Mouse (Mus musculus): Measurements from ENCODE around the gene Sumo1. TPM values are rescaled to one million over a fixed set of nuclear protein-coding genes. Genes with fewer than 3 reads are reported as not detected.

The Sumo1 gene
- total RNA-seq, 4 experiments from 2014 or later = 108 to 122 (median 115) TPM

DNA sequence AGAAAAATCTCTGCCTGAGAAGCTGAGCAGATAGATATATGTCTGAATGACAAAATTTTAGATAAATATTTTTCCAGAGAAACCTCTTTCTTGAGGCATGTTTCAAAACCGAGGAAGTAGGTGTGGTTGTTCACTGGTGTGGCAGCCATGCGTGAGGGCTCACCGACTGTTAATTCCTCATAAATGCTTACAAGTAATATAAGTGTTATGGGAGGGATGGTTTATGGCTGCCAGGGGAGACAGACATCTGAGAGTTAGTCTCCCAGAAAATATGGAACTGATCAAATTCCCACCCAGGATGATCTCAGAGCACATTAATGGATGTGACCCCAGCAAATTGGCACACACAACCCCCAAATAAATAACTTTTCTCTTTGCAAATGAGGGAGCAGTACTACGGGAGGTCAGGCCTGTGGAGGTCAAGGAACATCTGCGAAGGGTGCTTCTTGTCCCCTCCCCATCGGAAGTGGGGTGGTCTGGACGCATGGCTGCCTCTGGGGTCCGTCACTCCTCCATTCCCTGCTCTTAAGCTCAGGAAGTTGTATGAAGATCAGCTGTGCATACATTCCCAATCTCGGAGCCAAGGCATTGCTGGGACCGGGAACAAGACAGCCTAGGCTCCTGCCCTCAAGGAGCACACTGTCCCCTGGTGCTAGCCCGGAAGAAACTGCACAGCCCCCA is 75.9 kb downstream of the Sumo1 start:
- DNase-seq (ENCODE audit: low spot score in 2 of 2) = no peak

DNA sequence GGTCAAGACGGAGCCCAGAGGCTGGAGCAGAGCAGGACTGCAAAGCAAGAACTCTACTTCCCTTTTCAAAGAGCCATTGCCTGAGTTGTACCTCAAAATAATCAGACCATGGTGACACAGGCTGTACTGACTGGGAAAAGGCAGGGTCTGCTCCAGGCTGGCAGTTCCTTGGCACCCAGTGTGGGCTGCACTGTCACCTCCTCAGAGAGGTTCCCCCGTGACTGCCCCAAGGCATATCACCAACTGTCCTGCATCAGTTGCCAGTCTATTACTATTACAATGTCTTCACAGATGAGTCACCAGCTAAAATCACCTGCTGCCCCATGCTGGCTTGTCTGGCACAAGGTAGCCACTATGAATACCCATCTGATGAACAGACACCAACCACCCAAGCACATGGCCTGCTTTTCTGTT is 77.0 kb downstream of the Sumo1 start:
- no peak for DNase-seq (ENCODE audit: low spot score in 2 of 2)

DNA sequence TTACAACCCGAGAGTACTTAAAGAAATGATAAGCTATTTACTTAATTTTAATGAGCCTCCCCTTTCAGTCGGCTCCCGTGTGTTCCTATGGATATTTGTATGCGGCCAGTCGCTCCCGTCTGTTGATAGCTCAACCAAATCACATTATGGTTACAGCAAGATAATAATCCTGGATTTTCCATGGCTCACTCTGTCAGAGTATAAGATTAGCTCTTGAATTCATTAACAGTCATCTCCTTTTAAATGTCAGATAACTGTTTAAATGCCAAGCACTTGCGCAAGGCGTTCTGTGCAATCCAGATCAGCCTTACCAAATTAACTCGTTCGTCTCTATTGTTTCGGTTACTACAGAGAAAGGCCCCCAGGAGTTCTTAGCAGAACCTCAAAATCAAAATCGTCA is 77.8 kb downstream of the Sumo1 start:
- DNase-seq (ENCODE audit: low spot score in 2 of 2) = no peak

DNA sequence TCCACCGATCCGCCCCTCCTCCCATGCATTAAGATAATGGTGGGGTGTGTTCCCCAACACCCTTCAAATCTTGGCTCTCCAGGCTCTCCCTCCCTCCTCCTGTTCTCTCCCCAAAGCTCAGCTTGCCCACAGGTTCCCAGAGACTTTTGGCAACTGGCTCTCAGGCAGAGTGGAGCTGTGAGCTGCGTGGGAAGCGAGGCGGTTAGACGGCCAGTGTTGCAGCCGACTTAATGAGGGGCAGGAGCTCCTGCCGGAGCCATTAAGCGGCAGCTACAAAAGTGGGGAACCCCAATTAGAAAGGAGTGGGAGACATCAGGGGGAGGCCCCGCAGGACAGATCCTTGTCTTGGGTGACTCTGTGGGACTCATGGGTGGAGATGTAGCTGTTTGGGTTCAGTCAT is 78.3 kb downstream of the Sumo1 start:
- peak in 1 of 2 experiments; percentile 41 for DNase-seq (ENCODE audit: low spot score in 2 of 2)

DNA sequence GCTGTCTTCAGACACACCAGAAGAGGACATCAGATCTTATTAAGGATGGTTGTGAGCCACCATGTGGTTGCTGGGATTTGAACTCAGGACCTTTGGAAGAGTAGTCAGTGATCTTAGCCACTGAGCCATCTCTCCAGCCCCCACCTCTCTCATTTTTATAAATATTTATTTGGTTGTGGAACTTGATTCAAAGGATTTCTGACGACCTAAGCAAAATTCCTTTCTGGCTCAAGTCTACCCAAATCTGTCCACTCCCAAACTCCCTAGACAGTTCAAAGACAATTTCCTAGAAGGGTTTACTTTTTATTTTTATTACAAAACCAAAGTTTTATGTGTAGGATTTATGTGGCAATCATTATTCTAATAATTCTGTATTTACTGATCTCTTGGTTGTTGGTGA is 81.4 kb downstream of the Sumo1 start:
- DNase-seq (ENCODE audit: low spot score in 2 of 2) = no peak

DNA sequence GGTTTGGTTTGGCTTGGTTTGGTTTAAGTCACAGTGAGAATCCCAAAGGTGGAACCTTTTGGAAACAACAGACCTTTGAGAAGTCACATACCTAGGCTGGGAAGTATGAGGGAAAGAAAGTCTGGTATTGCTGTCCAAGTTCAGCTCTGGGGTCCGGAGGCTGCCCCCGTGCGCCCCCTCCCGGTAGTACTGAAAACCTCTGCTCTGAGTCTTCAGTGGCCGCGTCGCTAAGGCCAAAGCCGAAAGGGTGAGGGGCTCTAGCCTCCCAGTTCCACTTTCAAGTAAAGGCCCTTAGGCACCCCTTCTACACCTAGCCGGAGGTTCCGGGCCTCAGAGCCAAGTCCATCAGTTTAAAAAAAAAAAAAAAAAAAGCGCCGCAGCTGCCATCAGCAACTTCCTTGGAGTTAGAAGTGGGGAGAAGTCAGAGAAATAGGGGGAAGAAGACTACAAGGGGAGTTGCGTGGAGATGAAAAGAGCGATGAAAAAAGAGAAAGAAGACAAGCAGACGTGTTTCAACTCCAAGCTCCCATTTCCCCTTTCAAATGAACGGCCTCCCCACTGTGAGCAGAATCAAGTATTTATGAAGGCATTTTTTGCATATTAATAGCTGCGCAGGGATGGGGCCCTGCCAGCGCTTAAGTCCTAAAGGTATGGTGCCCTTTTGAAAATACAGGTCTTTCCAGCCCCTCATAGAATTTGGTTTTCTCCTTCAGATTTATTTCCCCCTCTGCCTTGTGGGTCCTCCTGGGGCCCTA is 85.8 kb downstream of the Sumo1 start:
- DNase-seq (ENCODE audit: low spot score in 2 of 2) = peak in 1 of 2 experiments; percentile 45

DNA sequence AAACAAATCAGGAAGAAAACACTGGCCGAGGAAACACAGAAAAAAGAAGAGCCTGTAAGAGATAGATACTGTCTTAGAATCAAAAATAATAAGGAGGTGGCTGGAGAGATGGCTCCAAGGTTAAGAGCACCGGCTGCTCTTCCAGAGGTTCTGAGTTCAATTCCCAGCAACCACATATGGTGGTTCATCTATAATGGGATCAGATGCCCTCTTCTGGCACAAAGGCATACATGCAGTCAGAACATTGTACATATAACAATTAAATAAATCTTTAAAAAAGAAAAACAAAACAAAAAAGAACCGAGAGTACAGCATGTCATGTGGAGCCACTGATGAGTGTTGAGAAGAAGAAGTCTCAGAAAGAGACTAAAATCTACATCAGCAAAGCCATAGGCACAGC is 89.8 kb downstream of the Sumo1 start:
- no peak for DNase-seq (ENCODE audit: low spot score in 2 of 2)

DNA sequence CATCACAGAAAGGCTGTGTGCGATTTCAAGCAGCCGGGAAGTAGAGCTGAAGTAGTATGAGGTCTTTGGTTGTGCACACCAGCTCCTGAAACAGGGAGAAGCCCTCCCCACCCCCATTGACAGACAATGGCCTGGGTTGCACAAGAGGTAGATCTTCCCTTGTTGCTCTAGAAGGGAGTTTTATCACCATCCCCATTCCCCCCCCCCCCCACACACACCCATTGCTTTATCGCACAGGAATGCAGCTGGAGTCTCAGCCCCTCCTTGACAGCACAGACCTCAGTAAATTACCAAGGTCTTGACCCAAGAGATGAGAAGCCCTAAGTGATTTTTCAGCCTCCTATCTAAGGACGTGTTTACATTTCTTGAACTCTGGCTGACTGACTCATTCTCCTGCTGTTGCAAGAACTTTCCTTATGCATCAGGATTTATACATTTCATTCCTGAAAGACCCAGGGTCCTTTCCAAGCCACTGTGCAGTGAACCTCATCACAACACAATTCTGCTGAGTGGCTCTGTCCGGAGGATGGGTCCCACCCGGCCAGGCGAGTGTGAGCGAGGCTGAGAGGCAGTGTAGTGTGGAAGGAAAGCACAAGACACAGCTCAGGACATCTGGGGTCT is 90.4 kb downstream of the Sumo1 start:
- no peak for DNase-seq (ENCODE audit: low spot score in 2 of 2)

DNA sequence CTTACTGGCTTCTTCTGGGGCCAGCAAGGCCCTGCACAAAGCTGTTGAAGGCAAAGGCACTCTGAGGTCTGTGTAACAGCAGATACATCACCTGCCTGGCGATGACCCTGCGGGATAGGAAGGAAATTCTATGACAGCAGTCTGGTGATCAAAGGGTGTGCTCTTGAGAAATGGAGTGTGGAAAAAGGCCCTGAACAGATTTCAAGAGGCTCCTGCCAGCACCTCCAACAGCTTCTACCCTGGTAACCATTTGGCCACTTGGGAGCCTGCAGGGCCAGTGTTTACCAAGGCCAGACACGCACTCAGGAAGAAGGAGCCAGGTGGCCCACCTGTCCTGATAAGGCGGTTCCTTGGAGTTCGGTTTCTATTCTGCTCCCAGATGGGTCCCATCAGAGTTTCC is 91.3 kb downstream of the Sumo1 start:
- DNase-seq (ENCODE audit: low spot score in 2 of 2) = no peak

DNA sequence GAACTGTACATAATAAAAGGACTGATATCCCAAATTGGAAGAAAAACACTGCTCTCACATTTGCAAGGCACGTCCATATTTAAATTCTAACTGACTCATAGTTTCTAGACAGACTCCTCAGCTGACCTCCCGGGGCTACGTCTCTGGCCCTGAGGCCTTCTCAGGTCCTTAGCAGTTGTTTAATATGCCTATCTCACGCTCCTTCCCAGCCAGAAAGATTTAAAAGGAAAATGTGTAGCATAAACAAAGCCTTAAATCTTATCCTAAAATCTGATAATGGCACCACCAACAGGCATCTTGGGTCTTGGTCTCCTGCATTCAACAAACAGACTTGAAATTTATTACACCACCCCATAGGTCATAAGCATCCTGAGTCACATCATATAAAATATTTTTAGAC is 91.9 kb downstream of the Sumo1 start:
- DNase-seq (ENCODE audit: low spot score in 2 of 2) = no peak

DNA sequence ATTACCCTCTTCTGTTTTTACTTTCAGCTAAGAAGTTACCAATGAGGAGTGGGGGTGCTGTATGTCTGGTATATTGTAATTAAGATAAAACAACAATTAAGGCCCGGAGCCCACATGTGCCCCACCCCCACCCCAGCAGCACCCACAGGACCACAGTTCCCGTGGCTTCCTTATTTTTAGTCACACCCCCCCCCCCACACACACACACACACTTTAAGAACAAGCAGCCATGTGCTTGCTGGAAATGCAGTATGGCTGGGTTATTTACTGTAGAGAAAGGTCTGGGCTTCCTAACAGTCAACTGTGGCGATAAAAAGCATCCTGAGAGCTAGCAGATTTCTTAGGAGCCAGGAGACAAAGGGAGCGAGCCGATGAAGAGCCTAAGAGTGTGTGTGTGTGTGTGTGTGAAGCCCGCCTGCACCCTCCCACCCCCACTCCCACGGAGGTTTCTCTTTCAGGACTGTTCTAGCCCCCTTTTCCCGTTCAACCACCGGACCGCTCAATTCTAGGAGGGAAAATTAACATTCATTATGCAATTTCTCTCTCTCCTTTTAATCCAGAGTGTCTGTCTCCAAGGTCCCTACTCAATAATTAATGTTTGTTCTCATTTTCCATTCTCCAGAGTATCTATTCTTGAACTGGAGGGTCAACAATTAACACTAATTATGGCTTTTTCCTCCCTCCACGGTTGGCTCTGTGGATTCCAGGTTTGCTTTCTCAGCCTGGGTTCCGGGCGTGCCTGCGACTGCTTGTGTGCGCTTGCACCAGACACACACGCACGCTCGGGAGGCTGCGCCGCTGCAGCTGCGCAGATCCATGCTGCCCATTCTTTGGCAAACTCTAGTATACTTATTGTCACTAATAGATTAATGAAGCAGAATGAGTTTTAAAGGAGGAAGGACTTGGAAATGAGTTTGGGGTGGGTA is 96.1 kb downstream of the Sumo1 start:
- no peak for DNase-seq (ENCODE audit: low spot score in 2 of 2)

DNA sequence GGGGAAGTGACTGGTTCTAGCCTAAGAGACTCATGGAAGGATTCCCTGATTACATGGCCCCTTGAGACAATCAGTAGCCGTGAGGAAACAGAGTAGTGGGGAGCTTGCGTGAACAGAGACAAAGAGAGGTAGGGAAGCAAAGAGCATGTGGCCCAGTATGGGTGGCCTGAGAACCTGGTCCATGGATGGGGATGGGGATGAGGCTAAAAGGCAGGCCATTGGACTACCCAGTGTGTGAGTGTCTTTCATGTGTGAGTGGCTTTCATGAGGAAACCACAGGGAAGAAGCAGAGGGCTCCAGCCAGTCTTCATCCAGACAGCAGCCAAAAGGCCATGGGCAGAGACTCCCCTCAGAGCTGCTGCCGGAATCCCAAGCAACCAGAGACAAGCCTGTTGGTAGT is 96.8 kb downstream of the Sumo1 start:
- DNase-seq (ENCODE audit: low spot score in 2 of 2) = no peak

DNA sequence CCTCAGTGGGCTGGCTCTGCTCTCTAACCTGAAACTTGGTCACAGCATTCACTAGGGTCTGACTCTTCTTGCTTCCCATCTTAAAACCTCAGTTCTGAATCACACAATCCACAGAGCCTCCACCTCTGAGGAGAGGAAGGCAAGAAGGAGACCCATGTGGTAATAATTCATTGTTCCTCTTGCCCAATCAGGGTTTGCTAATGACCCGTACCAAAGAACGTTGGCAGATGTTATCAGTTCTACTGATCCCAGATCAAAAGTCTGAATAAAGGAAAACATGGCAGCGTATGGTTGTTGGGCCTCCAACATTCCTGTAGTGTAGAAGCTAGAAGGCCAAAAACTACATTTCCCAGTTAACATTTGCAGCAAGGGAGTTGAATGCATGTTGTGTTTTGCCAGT is 99.1 kb downstream of the Sumo1 start:
- DNase-seq (ENCODE audit: low spot score in 2 of 2) = no peak

DNA sequence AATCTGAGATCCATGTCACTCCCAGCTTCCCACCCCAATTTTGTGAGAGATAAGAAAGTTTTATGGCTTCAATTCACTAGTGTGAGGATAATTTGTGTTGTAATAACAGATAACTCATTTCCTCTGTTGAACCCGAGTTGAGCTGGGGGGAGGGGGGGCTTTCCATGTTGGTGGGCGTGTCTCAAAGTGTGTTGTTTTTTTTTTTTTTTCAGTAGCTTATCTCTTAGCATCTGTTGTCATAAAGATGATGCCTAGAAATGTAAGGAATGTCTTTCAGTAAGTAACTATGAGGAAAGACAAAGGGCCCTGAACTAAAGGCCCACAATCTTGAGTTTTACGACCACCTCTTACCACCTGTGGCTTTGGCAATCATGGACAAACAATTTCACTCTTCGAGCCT is 99.9 kb downstream of the Sumo1 start:
- no peak for DNase-seq (ENCODE audit: low spot score in 2 of 2)

DNA sequence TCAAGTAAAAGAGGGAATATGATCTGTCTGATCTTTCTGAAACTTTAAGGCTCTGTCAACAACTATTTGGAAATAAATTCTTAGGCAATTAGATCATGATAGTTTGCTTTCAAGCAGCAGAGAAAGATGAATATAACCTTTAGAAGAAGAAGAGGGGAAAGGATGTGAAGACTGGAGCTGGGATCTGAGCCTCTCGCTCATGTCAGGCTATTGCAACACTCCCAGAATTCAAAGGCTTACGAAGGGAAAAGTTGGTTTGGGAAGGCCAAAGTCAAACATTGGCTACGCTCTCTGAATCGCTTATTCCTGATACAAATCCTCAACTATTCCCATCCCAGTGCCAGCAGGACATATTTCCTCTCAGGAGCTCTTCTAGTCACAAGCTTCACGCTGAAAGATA is 101.3 kb downstream of the Sumo1 start:
- no peak for DNase-seq (ENCODE audit: low spot score in 2 of 2)

DNA sequence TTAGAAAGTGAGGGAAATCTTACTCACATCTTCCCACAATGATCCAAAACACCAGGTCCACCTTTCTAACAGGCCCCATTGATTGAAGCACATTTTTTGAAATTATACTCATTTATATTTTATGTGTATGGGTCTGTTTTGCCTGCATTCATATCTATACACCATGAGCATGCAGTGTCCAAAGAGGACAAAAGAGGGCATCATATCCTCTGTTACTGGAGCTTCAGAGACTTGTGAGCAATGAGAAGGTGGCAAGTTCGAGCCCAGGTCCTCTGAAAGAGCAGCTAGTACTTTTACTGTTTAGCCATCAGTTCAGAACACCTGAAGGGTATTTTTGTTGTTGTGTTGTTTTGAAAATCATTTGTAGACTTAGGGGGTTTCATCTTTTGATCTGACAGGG is 102.4 kb downstream of the Sumo1 start:
- DNase-seq (ENCODE audit: low spot score in 2 of 2) = no peak

DNA sequence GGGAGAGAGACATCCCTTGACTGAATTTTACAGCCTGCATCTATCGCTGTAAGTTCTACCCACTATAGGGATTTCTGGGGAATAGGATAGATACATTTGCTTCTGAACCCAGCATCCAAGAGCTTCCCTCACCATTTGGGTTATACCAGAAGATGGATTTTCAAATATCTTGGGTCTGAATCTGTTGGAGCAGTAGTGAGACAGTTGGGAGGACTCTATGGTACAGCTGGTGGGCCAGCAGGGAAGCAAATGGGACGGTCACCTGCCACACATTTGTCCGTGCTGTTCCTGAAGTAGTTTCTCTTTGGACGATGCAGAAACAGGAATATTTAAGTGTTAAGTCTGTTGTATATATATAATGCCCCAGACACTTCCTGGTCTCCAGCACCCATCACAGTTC is 103.1 kb downstream of the Sumo1 start:
- DNase-seq (ENCODE audit: low spot score in 2 of 2) = no peak

DNA sequence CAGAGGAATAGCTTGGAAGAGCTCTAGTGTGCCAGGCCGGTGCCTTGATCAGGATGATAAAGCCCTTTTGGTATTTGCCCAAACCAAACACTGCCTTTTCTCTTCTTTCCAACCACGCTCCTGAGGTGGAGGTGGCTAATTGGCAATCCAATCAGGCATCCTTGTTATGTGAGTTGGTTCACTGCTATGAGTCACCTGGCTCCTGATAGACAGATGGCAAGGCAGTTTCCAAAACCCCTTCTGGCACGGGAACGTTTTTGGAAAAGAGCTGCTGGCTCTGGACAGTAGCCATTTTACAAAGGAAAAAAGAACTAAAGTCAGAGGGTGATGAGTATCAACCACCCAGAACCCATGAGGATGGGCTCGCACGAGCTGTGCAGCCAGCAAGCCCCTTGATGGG is 103.7 kb downstream of the Sumo1 start:
- peak in 1 of 2 experiments; percentile 48 for DNase-seq (ENCODE audit: low spot score in 2 of 2)

DNA sequence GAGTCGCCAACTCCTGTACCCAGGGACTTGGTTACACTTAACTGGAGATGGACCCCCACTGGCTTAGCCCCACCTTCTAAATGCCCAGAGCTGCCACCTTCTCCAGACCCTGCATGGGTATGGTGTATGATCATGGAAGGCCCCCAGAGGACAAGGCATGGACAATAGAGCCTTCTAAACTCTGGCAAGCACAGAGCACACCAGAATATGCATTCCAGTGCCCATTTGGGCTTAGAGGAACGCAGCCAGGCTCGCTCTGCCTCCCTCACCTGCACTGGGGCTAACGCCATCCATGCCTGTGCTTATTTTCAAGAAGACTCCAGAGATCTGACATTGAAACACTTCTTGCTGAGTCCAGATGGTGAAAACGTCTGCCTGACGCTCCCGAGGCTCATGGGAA is 104.4 kb downstream of the Sumo1 start:
- no peak for DNase-seq (ENCODE audit: low spot score in 2 of 2)

DNA sequence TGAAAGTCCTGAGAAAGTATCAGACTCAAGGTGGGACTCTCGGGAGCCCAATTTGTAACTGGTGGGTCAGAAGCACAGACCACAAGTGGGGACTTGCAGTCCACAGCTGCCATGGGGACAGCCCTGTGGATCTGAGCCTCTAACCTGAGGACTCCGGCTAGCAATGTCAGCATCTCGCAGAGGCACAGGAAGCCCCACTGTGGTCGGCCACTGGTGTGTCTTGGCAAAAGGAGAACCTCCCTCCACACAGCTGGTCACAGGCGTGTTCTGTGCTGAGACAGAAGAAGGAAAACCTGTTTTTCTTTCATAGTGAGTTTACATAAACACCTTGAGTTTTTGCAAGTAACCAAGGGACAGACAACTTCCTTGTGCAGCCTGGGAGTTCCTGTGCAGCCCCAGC is 104.8 kb downstream of the Sumo1 start:
- DNase-seq (ENCODE audit: low spot score in 2 of 2) = no peak

DNA sequence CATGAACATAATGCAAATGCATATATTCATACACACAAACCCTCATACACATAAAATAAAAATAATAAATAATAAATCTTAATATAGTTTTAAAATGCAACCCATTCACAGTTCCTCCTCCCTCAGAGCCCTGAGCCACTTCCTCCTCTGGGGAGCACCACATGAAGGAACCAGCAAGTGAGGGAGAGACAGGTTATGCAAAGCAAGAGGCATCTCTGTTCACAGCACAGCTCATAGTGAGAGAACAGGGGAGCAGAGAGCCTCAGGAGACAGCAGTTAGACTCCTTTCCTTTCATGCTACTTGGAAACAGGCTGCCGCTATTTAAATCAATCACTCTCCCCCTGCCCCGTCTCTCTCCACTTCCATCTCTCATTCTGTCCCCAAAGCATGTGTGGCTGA is 107.1 kb downstream of the Sumo1 start:
- no peak for DNase-seq (ENCODE audit: low spot score in 2 of 2)

DNA sequence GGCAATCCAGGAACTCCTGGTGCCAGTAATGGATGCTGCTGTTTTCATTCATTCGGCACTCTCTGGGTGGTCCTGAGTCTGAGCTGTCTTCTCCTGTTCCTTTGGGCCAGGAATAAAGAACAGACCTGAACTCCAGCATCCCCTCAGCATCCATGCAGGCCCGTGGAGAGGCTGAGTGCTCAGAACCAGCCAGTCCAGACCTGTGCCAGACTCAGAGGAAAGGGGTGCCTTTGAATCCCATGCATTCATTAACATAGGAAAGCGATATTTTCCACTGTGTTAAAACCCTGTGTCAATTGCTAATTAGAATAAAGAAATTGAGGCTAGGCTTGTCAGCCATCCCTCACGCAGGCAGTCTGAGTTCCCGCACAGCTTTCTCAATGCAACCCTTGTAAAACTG is 116.9 kb downstream of the Sumo1 start:
- no peak for DNase-seq (ENCODE audit: low spot score in 2 of 2)

Data from left cerebral cortex, adult 8-10 months (tissue).